Mouse (Mus musculus) R1 (cell line): ENCODE measurements around the gene Ldhd.

Experiments
- DNase-seq: peaks from one replicate; pipeline ENCODE4 v3.0.0-alpha.2; 2018; ENCODE audit warnings: low read depth, low spot score

Ldhd gene

GRCm38 (mm10) chr8:111627923-111628322 lies 2.3 kb downstream of the Ldhd start:
- no peak for DNase-seq

- DNase-seq = no peak
Measured at GRCm38 (mm10) chr8:111626933-111627332, 3.2 kb downstream of the Ldhd start.

GRCm38 (mm10) chr8:111626528-111626820 lies 3.7 kb downstream of the Ldhd start:
- no peak for DNase-seq

GRCm38 (mm10) chr8:111625694-111626527 lies 4.3 kb downstream of the Ldhd start:
- peak; percentile 90 for DNase-seq

- no peak for DNase-seq
Measured at GRCm38 (mm10) chr8:111624853-111625221, 5.3 kb downstream of the Ldhd start.

GRCm38 (mm10) chr8:111624081-111624852 lies 5.9 kb downstream of the Ldhd start:
- no peak for DNase-seq

- DNase-seq = no peak
Measured at GRCm38 (mm10) chr8:111622553-111622952, 7.6 kb downstream of the Ldhd start.

GRCm38 (mm10) chr8:111622104-111622503 lies 8.1 kb downstream of the Ldhd start:
- peak; percentile 75 for DNase-seq

- DNase-seq = no peak
Measured at GRCm38 (mm10) chr8:111619936-111620335, 10.2 kb downstream of the Ldhd start.

- DNase-seq = no peak
Measured at GRCm38 (mm10) chr8:111618273-111618672, 11.9 kb downstream of the Ldhd start.

GRCm38 (mm10) chr8:111617812-111618211 lies 12.4 kb downstream of the Ldhd start:
- no peak for DNase-seq

GRCm38 (mm10) chr8:111614786-111615701 lies 15.1 kb downstream of the Ldhd start:
- DNase-seq = no peak

- DNase-seq = peak; percentile 99
Measured at GRCm38 (mm10) chr8:111613181-111613580, 17.0 kb downstream of the Ldhd start.

- DNase-seq = no peak
Measured at GRCm38 (mm10) chr8:111607414-111607813, 22.8 kb downstream of the Ldhd start.

GRCm38 (mm10) chr8:111606961-111607360 lies 23.2 kb downstream of the Ldhd start:
- DNase-seq = no peak

GRCm38 (mm10) chr8:111604986-111605385 lies 25.2 kb downstream of the Ldhd start:
- DNase-seq = no peak

- no peak for DNase-seq
Measured at GRCm38 (mm10) chr8:111602050-111602449, 28.1 kb downstream of the Ldhd start.

- DNase-seq = no peak
Measured at GRCm38 (mm10) chr8:111599707-111600444, 30.3 kb downstream of the Ldhd start.

- DNase-seq = no peak
Measured at GRCm38 (mm10) chr8:111597310-111597709, 32.9 kb downstream of the Ldhd start.

- no peak for DNase-seq
Measured at GRCm38 (mm10) chr8:111596485-111596821, 33.7 kb downstream of the Ldhd start.

- peak; percentile 23 for DNase-seq
Measured at GRCm38 (mm10) chr8:111595712-111596484, 34.3 kb downstream of the Ldhd start.
